Mouse (Mus musculus): Measurements from ENCODE around the gene Ankrd6.

Gene Ankrd6

DNA sequence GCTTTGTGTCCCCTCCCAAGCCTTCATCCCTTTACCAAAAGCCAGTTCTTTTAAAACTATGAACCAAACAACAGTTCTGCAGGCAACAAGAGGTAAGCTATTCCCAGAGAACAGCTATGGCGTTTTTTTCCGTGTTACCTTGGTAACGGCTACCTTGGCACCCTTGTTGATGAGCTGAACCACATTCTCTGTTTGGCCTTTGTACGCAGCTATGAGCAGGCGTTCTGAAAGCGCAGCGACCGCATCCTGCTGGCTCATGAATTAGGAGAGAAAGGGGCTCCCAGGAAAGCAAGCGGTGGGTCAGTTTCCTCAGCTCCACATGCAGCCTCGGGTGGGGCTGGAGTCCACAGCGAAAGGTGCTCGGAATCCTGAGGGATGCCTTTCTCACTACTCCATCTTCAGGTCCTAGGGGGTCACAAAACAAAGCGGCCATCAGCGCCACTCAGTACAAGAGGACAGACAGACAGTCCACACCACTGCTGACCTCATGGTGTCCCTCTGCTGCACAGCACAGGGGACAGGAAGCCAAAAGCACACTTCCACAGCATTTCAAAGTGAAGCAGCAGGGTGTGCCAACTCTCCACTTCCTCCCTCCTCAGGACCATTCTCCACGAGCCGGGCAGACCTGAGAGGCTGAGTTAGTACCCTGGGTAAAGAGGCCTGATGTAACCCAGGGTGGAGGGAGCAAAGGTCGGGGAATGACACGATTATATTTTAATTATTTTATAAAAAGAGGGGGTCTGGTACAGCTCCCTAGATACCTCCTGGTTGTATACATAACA lies 90.3 kb downstream of the Ankrd6 start:
- DNase-seq (ENCODE audit: low spot score), result peak; percentile 65

DNA sequence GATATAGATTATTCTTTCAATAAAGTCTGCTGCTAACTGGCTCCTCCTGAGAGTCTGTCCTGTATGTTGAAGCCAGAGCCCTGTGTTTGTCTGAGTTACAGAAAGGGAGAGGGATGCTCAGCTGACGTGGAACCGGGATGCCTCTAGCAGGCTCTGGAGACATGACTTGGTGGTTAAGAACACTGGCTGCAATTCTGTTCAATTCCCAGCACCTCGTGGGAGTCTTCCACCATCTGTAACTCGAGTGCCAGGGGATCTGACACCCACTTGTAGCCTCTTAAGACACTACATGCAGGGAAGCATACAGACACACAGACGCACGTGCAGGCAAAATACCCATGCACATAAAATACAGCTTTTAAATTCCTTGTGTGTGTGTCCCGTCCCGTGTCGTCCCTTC lies 95.1 kb downstream of the Ankrd6 start:
- DNase-seq (ENCODE audit: low spot score), result no peak

DNA sequence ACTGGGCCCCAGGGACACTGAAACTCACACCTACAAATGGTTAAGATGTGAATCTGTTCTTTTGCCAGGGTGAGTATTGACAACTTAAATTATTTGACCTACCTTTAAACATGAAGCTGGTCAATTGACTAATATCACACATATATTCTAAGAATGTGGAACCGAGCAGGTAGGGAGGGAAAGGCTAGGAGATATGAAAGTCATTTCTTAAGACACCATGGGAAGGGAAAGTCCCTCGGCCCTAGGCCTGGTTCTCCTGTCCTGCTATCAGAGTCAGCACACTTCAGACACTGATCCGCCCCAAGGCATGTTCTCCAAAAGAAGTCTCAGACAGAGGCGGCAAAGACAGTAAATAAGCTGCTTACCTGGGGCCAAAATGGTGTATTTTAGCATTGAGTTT lies 95.7 kb downstream of the Ankrd6 start:
- no peak for DNase-seq (ENCODE audit: low spot score)

DNA sequence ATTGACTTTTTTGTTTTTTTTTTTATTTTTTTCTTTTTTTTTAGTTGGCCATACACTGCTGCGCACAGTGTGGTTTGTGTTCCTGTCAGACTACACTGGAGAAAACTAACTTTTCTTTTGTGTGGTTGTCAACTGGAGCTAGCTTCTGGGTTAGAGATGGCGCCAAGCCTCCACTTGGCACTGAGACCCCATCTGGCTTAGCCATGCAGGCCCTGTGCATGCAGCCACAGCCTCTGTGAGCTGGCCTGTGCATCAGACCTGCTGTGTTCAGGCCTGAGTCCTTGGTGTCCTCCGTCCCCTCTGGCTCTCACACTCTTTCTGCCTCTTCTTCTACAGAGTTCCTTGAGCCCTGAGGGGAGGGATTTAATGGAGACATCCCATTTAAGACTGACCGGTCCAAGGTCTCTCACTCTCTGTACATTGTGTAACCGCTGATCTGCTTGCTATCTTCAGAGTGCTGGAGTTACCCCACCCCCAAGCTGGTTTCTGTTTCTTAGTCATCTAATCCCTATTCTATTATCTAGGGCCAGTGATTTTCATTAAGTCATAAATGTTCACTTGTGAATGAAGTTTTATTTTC lies 96.9 kb downstream of the Ankrd6 start:
- no peak for DNase-seq (ENCODE audit: low spot score)

DNA sequence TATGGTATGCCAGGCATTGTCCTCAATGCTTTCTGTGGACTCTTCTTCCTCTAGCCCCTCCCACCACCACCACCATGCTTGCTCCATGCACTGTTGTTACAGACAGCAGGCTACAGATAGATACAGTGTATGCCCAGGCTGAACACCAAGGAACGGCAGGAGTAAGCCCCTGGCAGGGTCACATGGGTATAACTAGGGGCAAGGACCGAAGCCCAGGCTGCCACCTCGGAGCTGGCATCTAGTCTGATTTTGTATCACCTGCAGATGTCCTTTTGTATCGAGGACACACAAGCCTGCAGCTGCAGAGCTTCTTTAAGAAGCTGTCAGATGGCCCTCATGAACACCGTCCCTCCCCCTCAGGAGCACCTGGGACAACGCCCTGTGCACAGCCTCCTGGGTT lies 97.8 kb downstream of the Ankrd6 start:
- DNase-seq (ENCODE audit: low spot score), result no peak

DNA sequence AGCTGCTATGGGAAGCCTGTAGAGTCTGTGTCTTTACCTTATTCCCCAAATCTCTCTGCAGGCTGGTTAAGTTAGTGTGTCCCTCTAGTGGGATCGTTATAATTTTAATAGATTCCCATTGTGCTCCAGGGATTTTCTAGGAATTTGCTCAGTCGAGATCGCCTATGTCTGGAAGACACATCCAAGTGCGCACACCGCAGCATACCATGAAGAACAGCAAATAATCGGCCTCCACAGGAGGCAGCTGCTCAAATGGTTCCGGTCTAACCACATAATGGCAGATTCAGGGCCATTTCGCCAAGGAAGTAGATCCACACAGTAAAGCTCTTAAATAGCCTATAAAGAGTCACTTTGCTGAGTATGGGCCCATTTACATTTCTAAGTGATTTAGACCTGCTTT lies 98.3 kb downstream of the Ankrd6 start:
- DNase-seq (ENCODE audit: low spot score), result no peak

DNA sequence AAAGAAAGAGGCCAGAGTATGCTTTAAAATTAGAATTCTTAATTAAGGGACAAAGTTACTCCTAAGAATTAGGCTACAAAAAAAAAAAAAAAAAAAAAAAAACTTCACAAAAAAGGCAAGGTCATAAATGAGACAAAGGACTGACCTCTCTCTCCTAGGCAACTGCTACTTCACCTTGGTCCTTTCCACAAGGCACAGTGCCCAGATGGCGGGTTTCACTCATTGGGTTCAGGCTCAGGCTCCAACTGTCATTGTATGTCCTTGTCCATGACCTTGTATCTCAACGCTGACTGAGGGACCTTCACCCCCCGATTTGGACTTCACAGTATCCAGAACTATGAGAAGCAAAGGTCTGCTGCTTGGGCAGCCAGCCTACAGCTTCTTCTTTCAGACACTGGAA lies 112.2 kb downstream of the Ankrd6 start:
- no peak for DNase-seq (ENCODE audit: low spot score)

DNA sequence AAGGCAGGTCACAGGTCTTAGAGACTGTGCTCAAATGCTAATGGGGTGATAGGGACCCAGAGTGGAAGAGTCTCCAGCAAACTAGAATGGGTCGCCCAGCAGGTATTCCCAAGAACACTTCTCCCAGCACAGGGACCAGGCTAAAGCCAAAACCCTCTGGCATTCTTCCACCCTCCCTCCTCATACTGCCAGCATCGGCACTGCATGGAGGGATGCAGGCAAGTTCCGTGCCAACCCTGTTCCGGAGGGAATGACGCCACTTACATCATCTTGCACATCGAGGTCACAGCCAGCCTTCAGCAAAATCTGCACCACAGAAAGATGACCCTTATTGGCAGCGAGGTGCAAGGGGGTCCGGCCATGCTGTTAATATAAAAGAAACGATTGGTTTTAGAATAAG lies 114.6 kb downstream of the Ankrd6 start:
- DNase-seq (ENCODE audit: low spot score), result no peak

DNA sequence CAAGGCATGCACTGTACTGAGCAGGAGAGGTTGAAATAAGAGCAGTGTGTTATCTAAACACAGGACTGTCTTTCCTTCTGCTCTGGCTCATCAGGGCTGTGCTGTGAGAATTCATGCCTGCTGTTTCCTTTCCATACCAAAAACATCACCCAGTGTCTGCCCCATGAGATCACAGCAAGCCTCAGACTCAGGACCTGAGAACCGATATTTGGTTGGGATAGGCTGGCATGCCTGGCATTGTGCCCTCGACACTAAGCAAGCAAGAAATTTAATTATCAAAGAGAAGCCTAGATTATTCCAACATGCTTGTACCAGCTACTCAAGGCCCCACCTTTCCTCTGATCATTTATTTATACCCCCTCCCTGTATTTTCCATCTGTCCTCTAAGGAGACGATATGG lies 116.1 kb downstream of the Ankrd6 start:
- DNase-seq (ENCODE audit: low spot score), result no peak

DNA sequence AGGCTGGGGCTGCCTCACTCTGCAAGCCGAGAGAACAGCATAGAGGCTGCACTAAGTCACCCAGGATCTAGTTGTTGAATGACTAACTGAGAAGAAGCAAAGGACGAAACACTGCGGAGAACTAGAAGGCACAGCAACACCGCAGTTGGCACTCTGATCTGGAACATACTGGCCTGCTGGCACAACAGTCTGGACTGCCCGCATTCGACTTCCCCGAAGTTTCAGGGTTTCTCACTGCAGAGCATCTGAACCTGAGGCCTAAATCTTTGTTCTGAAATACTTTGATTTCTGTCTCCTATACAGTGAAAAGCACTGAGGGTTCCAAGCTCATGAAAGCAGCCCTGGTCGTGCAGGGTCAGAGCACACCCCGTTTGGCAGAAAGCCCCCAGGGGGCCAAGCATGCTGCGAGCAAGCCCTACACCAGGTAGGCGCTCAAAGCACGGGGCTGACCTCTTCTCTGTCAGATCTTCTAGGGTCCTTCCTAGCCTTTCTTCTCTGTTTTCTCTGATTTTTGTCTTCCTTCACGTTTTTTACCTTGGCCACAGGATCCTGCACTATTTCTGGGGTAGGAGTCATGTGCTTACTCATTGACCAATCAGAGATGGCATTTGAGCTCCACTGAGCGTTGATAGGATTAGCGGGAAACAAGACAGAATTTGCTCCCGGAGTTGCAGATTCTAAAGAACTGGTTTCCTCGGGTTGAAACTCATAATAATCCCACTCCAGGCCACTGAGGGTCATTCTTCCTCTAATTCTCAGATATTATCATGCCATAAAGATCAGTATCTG lies 117.0 kb downstream of the Ankrd6 start:
- DNase-seq (ENCODE audit: low spot score), result no peak

DNA sequence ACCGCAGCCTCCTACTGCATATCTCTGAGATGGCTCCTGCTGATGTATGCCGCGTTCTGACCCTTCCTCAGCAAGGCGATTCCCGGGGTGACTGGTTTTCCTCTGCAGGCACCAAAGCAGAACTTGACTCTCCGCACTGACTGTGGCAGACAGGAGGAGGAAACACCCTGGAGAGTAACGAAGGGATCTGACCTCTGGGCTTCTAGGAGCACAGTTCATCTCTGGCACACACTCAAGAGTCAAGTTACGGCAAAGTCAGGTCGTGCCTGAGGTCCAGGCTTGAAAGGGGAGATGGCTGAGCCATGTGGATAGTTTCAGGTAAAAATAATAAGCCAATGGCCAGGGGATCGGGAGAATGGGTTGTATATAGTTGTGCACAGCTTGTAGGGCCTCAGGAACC lies 121.3 kb downstream of the Ankrd6 start:
- no peak for DNase-seq (ENCODE audit: low spot score)

DNA sequence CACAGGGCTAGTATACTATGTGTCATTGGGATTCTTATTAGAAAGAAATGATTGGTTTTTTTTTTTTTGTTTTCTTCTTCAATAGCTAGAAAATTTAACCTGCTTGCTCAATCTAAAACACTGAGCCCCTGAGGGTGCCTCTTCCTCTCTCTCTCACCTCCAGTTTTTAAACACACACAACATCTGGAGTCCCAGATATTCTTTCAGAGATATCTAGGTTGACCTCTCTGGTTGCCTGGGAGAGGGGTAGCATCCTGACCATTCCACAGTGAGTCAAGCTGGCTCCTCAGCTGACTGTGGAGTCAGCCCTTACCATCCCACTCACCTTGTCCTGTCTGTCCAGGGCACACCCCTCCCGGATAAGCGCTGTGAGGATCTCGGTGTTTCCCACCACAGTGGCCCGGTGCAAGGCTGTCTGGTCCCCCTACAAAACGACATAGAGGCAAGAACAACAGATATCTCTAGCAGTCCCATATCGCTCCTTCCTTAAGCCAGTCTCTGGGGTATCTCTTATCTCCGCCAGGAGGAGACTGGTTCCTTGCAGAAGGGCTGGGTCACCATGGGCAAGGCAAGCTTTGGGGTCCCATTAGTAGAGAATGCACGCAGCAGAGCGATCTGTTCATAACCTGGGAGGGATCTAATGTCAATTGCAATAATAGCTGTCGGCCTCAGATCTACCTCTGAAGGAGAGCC lies 122.1 kb downstream of the Ankrd6 start:
- no peak for DNase-seq (ENCODE audit: low spot score)

DNA sequence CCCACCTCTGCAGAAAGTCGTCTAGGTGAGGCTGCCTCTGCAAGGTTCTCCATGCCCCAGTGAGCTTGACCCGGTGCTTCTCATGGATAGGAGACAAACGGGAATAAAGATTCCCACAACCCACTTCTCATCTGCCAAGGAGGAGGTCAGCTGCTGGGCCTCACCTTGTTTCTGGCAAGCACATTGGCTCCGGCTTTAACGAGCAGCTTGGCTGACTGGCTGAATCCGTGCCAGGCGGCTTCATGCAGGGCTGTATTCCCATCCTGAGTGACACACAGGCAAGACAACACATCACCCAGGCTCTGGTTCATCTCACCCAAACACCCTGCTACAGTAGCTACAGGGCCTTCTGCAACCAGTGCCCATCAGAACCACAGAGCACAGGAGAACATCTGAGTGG lies 123.7 kb downstream of the Ankrd6 start:
- no peak for DNase-seq (ENCODE audit: low spot score)

DNA sequence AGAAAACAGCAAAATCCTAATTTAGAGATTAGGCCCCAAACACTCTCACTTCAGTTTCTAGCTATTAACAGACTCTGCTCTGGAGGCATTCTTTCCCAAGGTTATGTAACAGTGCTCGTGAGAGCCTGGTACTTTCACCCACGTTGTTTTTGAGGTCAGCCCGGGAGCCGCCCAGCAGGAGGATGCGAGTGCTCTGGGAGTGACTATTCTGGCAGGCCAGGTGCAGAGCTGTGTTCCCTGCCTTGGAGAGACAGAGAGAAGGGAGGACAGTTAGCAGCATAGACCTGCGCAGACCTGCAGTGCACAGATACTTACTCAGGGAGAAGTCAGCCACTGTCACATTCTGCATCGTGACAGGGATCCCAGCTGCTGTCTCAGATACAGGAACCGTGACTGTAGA lies 126.4 kb downstream of the Ankrd6 start:
- DNase-seq (ENCODE audit: low spot score), result no peak

DNA sequence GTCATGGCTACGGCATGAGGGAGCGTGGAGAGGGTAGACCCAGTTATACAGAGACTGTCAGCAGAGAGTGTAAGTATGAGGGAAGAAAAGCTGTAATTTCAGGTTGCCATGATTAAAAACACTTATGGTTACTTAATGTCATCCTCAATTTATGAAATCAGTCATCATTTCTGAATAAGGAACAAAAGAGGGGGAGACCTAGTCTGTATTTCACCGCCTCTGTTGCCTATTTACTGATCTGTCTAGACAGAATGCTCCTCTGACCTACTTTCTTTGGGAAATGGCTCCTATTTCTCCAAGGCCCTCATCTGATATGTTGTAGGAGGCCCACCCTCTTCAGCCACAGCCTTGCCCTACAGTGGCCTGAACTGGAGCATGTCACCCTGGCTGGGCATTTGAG lies 130.0 kb downstream of the Ankrd6 start:
- DNase-seq (ENCODE audit: low spot score), result no peak

DNA sequence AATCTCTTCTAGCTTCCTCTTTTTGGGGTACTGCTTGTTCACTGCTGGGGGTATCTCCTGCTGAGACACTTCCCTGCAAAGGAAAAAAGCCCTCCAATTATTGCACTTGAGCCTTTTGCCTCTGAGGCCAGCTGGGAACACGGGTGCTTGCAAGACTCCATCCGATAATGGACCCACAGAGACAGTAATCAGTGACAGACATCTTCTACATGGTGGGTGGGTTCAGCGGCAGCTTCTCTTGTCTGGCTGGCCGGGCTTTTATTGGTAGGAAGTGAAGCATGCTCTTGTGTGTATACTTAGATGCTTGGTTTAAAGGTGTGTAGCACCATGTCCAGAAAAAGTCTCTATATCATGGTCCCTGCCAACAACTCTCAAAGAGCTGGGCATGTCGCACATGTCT lies 133.2 kb downstream of the Ankrd6 start:
- no peak for DNase-seq (ENCODE audit: low spot score)

DNA sequence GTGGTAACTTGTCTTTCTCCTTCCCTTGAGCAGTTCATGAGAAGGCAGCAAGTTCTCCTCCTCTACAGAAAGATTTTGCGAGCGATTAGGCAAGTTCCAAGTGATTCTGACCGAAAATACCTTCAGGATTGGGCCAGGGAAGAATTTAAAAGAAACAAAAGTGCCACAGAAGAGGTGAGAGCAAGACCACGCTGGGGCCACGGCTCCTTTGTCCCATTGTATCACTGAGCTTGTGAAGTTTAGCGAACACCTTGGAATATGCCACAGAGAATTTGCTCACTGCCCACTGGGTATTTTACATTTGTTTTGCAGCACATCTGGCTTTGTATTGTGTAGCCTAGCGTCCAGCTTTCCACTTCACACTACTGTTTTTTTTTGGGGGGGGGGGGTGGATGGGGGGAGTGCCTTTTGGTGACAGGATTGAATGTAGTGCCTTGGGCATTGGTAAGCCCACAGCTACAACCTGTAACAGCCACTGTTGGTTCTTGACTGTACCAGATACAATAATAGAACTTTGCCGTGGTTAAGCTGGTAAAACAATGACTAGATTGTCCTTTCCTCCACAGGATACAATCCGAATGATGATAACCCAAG lies 150.0 kb downstream of the Ankrd6 start:
- no peak for DNase-seq (ENCODE audit: low spot score)

DNA sequence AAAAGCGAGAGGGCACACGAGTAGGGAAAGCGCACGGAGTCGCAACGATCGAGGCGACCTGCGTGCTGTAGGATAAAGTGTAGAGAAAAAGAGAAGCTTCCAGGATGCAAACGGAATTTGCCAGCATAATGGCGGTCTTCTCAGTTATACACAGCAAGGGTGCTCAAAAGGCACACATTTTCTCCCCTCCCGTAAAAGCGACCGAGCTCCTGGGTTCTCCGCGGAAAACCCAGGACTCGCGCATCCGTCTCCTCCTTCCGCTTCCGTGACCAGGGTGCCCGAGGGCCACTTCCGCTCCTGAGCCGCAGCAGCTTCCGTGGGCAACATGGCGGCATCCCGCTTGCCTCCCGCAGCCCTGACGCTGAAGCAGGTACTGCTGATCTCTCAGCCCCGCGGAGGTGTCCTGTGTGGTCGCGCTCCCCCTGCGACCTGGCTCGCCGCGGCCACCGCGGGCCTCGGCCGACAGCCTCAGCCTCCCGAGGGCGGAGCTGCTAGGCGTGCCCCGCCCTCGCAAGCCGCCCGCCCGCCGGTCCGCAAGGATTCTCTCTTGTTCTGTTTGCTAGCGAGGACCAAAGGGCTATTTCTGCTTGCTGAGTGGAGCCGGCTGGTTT lies 150.6 kb downstream of the Ankrd6 start, which contains the start of gene Lyrm2:
Gene Lyrm2 (plus strand): TSS at position 288 of the 611 bp plus-strand sequence.
- DNase-seq (ENCODE audit: low spot score), result peak; percentile 45

DNA sequence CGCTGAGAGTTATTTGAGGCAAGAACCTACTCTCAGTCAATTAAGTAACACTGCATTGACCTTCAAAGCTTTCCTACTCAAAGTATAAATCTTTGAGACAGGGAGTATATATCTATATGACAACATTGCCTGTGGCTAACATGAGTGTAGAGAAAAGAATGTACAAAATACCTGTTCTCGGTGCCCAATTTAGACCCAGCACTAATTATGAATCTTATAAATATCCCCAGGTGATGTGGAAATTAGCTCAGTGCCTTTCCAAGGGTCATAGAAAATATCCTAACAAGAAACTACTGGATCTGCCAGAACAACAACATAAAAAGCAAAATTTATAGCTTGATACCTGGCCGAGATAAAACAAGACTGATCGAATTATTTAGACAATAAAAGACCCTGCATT lies 151.7 kb downstream of the Ankrd6 start:
- DNase-seq (ENCODE audit: low spot score), result no peak

DNA sequence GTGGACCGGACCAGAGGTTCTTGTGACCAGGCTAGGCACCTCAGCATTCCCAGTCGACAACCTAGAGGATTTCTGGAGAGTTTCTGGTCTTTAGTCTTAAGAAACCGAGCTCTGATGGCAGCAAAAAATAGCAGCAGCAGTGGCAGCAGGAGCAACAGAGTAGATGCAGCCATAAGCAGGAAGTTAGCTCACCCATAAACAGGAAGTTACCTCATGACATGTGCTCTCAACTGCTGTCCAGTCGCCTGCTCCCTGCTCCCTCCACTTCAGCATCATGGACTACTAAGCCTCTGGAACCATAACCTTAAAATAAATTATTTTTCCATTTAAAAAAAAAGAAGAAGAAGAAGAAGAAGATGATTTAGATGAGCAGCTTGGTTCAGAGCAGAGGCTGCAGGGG lies 161.6 kb downstream of the Ankrd6 start:
- no peak for DNase-seq (ENCODE audit: low spot score)

DNA sequence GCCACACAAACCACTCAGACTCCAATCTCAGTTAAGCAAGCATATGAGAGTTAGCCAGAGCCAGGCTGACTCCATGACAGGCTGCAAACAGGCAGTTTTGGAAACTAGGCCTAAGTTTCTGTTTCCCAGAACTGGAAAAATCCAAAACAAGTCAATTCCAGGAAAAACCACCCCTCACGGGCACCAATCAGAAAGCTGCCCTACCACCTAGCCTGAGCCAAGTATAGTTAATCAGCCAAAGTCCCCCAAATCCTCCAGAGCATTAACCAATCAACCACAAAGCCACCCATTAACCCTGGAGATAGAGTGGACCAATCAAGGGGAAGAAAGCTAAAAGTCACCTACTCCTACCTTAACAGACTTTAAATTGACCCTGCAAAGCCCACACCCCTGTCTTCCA lies 163.5 kb downstream of the Ankrd6 start:
- no peak for DNase-seq (ENCODE audit: low spot score)

DNA sequence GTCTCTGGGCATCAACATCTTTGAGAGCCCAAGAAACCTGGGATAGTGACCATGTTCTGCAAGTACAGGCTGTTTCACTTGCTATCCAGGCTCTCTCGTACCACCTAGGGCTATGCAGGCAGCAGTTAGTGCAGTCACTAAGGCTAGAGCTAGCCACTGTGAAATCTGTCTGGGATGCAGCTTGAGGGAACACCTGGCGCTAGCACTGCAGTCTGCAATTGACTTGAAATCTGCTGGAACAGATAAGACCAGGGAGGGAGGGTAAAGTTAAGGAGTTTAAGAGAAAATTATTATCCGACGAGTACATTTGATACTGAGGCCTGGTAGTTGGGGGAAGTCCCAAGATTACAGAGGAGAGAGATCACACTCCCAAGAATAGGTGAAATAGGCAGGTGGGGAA lies 170.6 kb downstream of the Ankrd6 start:
- DNase-seq (ENCODE audit: low spot score), result no peak

All from layer of hippocampus, adult 9-10 months (tissue).